Mouse (Mus musculus) ovary, postnatal 36 days (tissue): ENCODE measurements around the gene Meis3.

Source experiments
- DNase-seq: peaks from one replicate; pipeline ENCODE4 v3.0.0; 2022; ENCODE audit warnings: low spot score, mixed read lengths

Gene Meis3

DNA sequence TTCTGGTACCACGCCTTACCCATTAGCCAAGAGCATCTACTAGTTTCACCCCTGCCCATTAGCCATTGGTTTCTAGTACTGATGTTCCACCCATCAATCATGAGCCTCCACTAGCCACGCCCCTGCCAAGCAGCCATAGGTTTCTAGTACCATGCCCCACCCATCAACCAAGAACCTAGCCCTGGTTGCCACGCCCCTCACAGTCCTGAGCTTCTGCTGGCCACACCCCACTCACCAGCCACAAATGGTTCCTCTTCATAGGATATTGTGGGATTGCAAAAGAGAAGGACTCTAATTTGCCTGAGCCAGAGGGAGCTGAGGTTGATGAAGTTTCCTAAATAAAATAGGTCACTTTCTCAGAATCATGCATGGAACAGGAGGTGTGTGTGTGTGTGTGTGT, 14.2 kb upstream of the Meis3 start:
- no peak for DNase-seq

DNA sequence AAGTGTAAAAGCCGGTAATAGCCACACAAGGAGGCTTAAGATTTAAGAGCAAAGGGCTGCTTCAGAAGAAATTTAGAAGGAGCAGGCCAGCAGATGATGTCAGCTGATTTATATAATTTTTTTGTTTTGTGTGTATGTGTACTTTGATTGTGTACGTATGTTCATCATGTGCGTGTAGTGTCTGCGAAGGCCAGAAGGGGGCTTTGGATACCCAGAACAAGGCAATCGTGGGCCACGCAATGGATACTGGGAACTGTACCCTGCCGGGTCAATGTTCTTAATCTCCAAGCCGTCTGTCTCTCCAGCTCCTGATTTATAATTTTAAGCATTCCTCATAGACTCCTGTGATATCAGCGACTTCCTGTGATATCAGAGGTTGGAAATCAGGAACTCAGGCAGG, 13.6 kb upstream of the Meis3 start:
- DNase-seq, result no peak

DNA sequence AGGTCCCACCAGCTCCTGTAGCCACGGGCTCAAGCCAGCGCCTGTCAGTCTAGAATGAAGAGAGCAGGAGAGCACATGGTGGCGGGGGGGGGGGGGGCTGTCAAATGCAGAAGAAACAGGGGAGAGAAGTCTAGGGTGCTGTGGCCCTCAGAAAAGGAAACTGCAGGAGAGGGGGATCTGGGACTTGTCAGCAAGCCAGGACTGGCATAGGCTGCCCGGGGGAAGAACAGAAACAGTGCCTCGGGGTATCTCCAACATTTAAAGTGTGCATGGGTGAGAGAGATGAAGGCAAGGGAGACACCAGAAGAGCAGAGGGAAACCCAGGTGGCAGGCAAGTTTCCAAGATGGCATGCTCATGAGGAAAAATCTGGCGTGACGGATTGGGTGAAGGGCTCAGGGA, 12.9 kb upstream of the Meis3 start:
- no peak for DNase-seq

DNA sequence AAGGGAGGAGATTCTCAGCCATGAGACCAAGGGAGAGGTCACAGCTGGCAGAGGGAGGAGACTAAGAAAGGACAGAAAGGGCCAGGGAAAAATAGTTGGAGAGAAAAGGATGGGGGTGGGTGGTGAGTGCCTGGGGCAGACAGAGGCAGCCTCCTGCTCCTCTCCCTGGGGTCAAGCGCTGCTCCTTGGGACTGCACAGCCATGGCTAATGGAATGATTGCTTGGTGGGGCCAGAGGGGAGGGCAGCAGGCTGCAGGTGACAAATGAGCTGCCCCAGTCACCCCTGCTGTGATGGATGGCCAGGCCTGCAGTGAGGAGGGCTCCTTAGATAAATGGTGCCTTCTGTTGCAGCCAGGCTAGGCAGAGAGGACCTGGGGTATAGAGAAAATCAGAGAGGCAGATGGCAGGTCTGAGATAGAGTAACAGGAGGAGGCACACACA, 2.7 kb upstream of the Meis3 start:
- no peak for DNase-seq

DNA sequence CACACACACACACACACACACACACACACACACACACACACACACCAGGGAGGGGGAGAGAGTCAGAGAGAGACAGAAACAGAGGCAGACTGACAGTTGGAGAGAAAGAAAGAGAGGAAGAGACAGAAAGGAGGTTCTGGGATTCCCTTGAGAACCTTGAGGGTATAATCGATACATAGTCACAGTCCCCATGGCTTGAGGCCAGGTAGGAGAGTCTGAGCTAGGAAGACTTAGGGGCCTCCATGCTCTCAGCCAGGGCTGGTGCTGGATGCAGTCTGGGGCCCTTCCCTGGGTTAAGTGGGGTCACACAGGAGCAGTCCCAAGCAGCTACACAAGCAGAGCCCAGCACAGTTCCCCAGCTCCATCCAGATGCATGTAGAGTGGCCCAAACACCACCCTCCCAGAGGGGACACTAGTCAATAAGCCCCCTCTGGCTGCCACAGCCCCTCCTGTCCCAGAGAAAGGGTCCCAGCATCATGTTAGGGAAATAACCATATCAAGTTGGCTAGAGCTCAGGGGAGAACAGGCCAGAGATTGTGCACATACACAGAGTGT, 2.2 kb upstream of the Meis3 start:
- no peak for DNase-seq

DNA sequence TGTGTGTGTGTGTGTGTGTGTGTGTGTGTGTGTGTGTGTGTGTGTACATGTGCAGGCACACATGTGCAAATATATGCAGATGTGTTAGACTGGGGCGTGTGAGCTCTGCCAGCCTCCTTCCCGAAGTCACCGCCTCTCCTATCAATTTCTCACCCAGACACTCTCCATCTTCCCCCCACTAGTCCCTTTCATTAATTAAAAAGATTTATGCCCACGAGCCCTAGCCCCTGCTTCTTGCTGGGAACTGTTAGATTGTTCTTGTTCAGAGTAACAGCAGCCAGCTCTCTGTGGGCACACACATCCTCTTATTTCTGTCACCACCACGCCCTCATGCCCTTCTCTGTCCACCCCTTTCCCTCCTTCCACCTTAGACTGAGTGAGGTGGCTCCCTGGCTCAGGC, 1.7 kb upstream of the Meis3 start:
- DNase-seq, result no peak

DNA sequence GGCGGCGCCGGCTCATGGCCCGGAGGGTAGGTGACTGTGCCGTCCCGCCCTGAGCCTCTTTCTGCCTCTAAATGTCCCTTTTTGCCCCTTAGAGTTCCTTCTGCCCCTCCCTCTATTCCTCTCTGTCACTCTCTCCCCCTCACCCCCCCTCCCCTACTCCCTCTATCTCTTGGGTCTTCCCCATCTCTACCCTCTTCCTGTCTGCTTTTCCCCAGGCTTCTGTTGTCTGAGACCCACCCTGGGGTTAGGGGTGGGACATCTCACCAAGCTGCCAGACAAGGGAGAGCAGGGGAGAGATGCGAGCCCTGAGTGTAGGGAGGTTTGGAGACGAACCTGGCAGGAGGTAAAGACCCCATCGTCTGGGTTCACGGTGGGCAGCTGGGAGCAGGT, 647 bp downstream of the Meis3 start:
- no peak for DNase-seq

DNA sequence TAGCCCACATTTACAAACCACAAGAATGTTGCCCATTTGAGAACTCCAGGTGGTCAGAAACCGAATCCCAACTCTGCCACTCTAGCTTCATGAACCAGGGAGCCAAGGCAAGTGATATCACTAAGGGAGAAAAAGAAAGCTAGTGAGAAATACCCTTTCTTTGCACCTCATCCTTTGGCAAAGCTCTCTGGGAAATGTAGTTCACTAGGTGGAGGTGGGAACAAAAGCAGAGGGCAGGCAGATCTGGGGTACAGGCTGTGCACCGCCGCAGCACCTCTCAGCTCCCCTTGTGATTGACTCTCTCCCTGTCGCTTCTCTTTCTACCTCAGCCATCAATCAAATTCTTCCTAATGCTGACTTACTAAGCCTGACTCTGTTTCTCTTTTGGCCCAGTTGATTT, 3.2 kb downstream of the Meis3 start:
- no peak for DNase-seq

DNA sequence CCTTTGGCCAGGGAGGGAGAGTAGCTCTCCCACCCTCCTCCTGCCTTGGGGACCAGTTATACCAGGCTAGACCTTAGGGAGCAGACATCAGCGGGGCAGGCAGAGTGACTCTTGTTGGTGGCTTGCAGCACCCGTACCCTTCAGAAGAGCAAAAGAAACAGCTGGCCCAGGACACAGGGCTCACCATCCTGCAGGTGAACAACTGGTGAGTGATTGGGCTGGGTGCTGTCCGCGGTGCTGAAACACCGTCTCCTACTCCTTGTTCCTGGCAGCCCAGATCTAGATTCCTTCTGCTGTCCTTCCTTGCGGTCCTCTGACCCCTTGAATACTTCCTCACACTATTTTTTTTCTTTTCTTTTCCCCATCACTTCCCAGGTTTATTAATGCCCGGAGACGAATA, 8.8 kb downstream of the Meis3 start:
- DNase-seq, result peak; percentile 63

DNA sequence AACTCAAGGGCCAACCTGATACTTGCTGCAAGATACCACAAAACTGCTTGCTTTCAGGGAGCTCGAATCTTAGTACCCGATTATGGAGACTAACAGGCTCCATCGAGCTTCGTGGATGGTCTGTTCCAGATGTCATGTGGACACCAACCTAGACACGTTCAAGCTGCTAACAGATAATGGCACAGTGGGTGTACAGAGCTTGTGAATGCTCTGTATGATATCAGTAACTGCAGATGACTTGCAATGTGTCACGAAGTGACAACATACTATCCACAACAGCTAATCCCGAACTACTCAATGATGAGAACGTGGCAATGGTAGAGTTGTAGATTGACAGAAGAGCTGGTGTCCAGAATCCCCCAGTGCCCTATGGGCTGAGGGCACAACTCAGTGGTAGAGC, 12.6 kb downstream of the Meis3 start:
- no peak for DNase-seq

DNA sequence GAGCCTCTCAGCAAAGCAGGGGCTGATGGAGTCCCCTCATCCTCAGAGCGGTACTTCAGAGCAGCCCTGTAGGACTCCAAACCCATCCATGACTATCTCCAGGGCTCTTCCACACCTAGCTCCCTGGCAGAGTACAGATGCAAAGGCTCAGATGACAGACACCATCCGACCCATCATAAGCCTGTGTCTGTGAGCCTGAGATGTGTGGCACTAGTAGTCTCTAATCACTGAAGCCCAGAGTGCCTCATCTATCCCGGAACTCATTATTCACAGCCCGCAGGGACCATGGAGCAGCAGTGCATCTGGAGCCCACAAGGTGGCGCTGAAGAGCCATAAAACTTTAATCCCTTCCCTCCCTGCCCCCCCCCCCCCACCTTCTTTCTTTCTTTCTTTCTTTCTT, 17.4 kb downstream of the Meis3 start:
- DNase-seq, result peak; percentile 66

DNA sequence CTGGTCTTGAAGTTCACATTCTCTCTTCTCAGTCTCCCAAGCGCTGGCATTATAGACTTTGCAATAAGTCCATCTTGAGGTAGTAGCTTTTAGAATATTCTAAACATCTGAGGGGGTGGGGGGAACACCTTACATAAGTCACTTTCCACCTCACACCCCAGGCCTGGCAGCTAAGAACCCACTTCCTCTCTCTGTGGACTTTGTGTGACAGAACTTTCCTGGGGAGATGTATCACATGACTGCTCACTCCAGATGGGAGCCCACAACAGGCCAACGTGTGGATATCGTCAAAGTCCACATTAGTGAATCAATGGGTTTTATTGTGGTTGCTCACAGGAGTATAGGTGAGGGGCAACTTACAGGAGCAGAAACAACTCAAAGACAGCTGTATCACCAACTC, 18.8 kb downstream of the Meis3 start:
- DNase-seq, result no peak

DNA sequence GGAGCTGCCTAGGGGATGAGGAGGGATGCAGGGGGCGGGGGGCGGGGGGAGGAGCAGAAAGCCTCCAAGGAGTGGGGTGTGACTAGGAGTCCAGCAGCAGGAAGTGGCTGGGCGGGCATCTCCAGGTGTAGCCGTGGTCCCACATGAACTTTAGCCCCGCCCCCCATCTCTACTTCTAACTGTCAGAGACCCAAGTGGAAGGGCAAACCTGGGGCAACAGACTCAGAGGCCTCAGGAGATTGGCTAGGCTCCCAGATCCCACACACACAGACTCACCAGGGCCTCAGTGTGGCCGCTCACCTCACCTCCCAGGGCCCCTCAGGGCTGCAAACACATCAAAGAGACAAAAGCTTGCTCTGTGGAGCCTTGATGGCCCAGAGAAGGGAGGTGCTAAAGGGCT, 21.7 kb downstream of the Meis3 start:
- DNase-seq, result no peak

DNA sequence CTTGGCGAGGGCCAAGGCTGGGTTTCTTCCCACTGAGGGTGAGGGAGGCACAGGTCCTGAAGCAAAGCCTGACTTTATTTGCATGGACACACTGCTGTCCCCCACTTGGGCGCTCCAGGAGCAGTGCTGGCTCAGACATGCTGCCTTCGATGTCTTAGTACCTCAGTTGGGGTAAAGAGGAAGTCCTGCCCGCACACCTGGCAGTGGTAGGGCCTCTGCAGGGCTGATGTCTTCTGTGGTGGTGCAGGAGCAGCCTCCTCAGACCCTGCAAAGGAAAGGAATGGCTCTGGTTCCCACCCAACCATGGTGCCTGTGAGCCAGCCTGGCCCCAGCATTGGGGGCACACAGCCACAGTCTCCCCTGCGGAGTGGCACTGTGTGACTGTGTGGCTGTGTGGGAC, 22.3 kb downstream of the Meis3 start:
- DNase-seq, result no peak

DNA sequence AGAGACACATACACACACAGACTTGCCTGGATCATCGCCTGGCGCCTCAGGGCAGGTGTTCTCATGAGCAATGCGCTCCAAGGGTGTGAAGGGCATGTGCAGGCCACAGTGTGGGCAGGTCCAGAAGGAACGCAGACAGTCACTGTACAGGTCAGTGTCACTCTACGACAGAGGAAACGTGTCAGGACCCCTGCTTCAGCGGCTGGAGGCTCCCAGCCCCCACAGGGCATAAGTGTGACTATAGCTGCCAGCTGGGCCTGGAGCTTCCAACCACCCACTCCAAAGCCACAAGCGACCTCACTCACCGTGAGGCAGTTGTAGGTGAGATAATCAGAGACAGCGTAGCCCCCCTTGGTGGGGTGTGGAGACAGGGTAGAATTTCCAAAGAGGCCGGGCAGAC, 23.6 kb downstream of the Meis3 start:
- DNase-seq, result no peak

DNA sequence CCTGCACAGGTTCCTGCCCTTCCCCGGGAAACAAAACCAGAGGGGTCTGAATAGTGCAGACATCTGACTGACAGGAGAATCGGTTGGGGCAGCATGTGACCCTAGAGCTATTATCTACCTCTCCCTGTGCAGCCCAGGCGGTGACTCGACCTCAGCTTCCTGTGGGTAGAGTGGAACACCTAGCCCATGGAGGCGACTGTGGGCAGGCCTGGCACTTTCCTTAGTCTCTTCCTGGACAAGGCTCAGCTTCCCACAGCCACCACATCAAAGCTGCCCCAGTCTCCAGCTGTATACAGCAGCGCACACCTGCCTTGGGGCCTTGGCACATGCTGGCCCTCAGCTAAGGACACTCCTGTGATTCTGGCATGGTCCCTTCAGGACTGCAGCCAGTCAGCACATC, 26.2 kb downstream of the Meis3 start:
- DNase-seq, result no peak

DNA sequence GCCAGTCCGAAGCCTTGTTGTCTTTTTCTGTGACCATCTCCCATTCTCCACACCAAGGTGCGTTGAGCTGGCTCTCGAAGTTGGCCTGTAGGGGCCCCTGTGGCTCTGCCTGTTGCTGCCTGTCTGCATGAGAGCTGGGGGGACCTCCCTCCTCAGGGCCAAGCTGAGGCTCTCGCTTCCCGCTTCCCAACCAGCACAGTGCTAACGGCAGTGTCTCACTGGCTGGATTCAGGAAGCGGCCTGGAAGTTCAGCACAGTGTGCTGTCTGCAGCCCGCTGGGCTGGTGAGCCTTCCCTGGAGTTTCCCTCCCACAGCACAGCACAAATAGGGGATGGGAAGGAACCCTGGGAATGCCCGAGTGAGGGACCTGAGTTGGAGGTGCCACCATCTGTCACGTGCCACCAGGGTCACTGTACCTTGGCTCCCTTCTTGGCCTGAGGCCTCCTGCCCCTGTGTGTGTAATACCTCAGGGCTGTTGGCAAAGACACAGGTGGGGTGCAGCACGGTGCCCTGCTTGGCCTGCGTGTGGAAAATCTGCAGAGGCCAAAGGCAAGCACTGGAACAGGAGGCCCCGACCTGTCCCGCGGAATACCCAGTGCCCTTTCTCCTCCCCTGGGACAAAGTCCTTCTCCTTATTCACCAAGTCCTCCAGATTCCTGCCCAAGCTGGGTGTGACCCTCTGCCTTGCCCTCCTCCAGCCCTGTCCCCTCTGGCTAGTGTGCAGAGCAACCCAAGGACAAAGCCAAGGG, 28.0 kb downstream of the Meis3 start:
- no peak for DNase-seq

DNA sequence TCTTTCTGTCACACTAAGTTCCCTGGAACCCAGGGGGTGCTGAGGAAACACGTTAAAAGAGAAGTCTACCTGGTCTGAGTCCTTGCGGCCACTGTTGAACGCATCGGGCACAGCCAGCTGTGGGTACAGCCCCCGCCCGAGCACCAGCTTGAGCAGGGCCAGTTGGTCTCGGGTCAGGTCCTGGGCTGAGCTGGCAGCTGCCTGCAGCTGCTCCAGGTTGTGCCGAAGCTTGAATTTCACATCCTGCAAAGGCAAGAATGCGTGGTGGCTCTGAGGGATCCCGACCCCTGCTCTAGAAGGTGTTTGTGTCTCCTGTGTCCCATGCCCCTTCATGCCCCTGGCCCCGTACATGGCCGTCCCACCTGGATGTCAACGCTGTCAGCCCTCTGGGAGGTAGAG, 28.6 kb downstream of the Meis3 start:
- no peak for DNase-seq

DNA sequence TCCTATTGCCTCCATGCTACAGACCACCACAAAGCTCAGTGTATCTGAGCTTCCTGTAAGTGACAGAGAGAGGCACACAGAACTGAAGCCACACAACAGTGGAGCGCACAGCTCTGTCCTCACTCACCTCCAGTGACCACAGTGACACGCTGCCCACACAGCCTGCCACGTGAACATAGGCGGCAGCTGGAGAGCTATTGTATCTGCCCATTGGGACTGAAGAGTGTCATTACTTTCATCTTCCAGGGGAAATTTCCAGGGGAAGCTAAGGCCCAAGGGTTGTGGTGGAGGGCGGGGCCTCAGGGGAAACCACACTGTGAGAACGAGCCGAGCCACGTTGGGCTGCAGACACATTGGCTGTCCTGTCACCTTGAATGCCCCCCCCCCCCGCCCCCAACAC, 29.9 kb downstream of the Meis3 start:
- DNase-seq, result no peak

DNA sequence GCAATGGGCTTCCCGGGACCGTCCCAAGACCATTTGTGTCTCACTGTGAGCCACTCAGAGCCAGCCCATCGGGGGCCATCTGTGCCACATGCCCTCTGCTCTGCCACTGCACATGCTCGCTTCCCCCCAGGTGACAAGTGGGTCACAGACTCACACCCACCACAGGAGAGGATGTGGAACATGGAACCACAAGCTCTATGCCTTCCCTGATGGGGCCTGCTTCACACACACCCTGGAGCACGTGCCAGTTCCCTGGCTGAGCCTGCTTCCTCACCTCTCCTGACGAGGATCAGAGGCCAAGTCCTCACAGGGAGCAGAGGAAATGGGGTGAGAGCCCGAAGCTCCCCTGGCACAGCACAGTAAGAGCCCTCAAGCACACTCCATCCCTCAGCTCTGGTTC, 32.2 kb downstream of the Meis3 start:
- DNase-seq, result no peak

DNA sequence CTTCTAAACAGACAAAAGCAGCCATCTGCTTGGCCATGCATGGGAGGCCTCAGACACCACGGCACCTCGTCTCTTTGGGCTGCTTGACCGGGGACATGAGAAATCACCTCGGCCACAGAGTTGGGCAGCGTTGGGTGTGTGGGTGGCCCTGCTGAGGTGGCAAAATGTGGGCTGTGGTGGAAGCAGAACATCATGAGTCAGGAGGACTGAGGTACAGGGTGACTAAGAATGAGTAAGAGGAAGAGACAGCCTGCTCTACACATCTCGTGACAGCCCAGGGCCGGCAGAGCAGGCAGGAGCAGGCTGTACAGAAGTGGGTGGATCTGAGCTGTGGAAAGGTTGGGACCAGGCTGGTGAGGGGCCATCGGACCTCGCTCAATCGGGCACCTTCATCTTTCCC, 32.6 kb downstream of the Meis3 start:
- no peak for DNase-seq

DNA sequence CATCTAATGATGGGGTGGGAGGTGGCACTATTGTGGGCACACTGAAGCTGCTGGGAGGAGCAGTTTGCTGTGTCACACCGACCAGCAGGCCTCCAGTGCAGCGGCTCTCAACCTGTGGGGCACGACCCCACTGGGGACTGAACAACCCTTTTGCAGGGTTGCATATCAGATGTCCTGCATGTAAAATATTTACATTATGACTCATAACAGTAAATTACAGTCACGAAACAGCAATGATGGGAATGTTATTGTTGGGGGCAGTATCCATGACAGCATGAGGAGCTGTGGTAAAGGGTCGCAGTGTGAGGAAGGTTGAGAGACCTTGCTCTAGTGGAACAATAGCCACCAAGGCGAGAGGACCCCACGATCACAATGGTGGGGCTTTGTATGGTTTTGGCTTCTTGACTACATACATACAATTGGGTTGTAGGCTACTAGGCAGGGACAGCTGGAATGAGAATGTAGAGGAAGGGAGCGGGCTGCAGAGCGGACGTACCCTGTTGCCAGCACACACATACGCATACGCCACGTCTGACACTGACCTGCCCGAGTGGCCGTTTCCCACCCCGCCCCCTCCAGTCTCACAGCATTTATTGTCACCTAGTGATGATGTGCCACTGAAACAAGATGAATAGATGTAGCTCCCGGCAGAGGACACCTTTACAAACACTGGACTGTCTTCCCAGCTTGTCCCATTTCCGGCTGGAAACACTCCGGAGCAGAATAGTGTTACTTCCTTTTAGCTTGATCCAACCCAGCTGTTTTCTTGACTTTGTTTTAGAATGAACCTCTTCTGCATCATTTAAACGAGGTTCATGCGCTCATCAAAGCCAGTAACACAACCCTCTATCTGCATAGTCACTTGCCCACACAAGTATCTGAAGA, 34.1 kb downstream of the Meis3 start:
- no peak for DNase-seq

DNA sequence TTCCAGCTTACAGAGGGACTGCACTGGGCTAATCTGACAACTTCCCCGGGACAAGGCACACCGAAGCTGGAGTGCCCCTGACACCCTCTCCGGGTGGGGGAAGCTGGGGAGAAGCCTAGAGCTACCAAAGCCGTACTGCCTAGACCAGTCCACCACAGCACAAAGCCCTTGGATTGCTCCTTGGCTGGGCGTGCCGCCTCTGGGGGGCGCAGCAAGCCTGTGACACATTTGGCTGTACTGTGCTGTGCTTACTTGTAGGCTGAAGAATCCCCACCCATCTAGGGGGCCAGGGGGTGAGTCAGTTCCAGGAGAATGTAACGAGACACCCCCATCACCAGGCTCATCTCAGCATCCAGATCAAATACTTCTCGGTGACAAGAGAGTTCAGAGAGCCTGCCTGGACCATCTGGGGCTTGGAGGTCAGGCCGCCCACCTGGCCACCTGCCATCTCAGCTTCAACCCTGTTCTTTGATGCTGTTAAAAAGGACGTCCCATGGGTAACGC, 36.0 kb downstream of the Meis3 start:
- DNase-seq, result no peak
